Mouse (Mus musculus) forebrain, embryonic 13.5 days (tissue): Measurements from ENCODE around the gene Dynlrb1. TPM values are rescaled to one million over a fixed set of nuclear protein-coding genes. Genes with fewer than 3 reads are reported as not detected.

Source experiments
- ATAC-seq: fragments of 200-750 bp; cut with Nextera tagmentation; 2 replicates; pipeline ENCODE4 v1.8.0; 2017
- H3K27ac ChIP-seq: fragments of 300-500 bp; sonication (generic); 2 replicates; pipeline ENCODE4 v1.5.1; 2015; ENCODE audit warnings: inconsistent platforms, mild to moderate bottlenecking, moderate library complexity
- H3K27me3 ChIP-seq: fragments of 300-500 bp; sonication (generic); 2 replicates; pipeline ENCODE4 v1.6.1; 2015; ENCODE audit warnings: mild to moderate bottlenecking, inconsistent platforms
- H3K36me3 ChIP-seq: fragments of 300-500 bp; sonication (generic); 2 replicates; pipeline ENCODE4 v1.6.1; 2015; ENCODE audit warnings: mild to moderate bottlenecking, inconsistent platforms; ENCODE audit not compliant: poor library complexity, severe bottlenecking
- H3K4me1 ChIP-seq: fragments of 300-500 bp; sonication (generic); 2 replicates; pipeline ENCODE4 v1.6.1; 2015; ENCODE audit warnings: inconsistent platforms
- H3K4me2 ChIP-seq: fragments of 300-500 bp; sonication (generic); 2 replicates; pipeline ENCODE4 v1.6.1; 2015; ENCODE audit warnings: inconsistent platforms, mild to moderate bottlenecking, moderate library complexity
- H3K4me3 ChIP-seq: fragments of 300-500 bp; sonication (generic); 2 replicates; pipeline ENCODE4 v1.5.1; 2015; ENCODE audit warnings: mild to moderate bottlenecking, inconsistent platforms
- H3K9ac ChIP-seq: fragments of 300-500 bp; sonication (generic); 2 replicates; pipeline ENCODE4 v1.6.1; 2015; ENCODE audit warnings: mild to moderate bottlenecking, inconsistent platforms
- H3K9me3 ChIP-seq: fragments of 300-500 bp; sonication (generic); replicated peaks from 2 replicates; pipeline ENCODE4 v1.6.1; 2016; ENCODE audit warnings: inconsistent platforms
- WGBS: fragments of 180-500 bp; shearing (Covaris S2); methylation state at CpG from one replicate; pipeline ENCODE4 v1.1.7; 2015; 5-methylcytosine and 5-hydroxymethylcytosine counted together
- polyA plus RNA-seq: library from polyadenylated mRNA; unstranded; fragments of >200 nt; fragmentation: Nextera tagmentation; extraction: Ambion mirVana; gene quantifications from 2 replicates; pipeline ENCODE4 v1.2.1, GENCODE M21; 2015

Dynlrb1 gene
- polyA plus RNA-seq, result 608 and 639 TPM in 2 replicates

DNA sequence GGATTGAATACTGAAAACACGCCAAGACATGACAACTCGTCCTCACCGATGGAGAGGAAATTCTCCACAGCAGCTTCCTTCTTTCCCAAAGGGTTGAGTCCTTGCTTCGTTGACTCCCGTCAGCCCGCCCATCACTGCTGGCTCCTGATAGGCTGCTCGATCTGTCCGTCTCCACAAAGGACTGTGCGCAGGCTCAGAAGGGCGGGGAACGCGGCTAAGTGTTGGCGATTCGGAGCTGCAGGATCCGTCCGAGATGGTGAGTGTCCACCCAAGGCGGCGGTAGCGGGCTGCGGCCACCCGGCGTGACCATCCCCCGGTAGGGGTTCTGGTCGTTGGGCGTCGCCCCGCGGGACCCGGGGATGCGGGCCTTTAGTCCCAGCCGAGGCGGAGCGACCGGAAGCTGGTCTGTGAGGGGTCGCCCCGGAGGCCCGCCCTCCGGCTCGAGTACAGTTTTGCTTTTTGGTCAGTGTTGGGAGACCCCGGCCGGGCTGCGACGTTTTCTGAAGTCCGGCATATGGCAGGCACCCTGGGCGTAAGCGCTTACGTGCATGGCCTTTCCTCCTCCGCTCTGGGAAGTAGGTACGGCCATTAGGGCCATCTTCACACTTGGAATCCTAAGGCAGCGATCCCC lies at the start of gene Dynlrb1:
Gene Dynlrb1 (plus strand): TSS at position 172 of the 631 bp plus-strand sequence.
- H3K4me3 ChIP-seq, result peak within 1 kb of the TSS; percentile 90
- no peaks in the 10 kb centered on the region for H3K9me3 ChIP-seq
- peak; percentile 100 for ATAC-seq
- H3K4me2 ChIP-seq, result peak within 1 kb of the TSS; percentile 95
- peaks cover 8% of the 10 kb centered on the region; the same call in 1 of the 2 replicates for H3K36me3 ChIP-seq
- 0% methylated on average over 50 of the region's 50 CpGs for WGBS
- peak within 1 kb of the TSS; percentile 90 for H3K9ac ChIP-seq
- peak within 1 kb of the TSS; percentile 87 for H3K27ac ChIP-seq
- peaks cover 30% of the 10 kb centered on the region for H3K4me1 ChIP-seq
- no peaks in the 10 kb centered on the region for H3K27me3 ChIP-seq

DNA sequence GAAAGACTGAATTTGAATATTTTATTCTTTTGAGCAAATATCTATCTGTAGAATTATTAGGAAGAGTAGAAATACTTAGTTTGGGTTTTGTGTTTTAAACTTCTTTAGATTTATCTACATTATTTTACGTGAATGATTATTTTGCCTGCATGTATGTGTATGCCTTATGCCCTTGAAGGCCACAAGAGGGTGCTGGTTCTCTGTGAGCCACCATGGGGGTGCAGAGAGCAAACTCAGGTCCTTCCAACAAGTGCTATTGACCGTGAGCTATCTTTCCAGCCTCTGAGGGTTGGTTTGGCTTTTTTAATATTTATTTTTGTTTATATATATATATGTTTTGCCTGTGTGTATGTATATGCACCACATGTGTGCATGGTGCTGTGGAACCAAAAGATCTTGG lies 28.9 kb upstream of the Dynlrb1 start:
- no peaks in the 10 kb centered on the region for H3K27me3 ChIP-seq
- H3K36me3 ChIP-seq, result peaks cover 75% of the 10 kb centered on the region
- H3K9ac ChIP-seq, result no peak overlapping the region
- H3K4me1 ChIP-seq, result no peaks in the 10 kb centered on the region
- ATAC-seq, result no peak
- no peaks in the 10 kb centered on the region for H3K9me3 ChIP-seq
- no peak overlapping the region for H3K4me2 ChIP-seq
- no peak overlapping the region for H3K27ac ChIP-seq
- WGBS, result 78% methylated on average over 2 of the region's 2 CpGs
- no peak overlapping the region for H3K4me3 ChIP-seq

DNA sequence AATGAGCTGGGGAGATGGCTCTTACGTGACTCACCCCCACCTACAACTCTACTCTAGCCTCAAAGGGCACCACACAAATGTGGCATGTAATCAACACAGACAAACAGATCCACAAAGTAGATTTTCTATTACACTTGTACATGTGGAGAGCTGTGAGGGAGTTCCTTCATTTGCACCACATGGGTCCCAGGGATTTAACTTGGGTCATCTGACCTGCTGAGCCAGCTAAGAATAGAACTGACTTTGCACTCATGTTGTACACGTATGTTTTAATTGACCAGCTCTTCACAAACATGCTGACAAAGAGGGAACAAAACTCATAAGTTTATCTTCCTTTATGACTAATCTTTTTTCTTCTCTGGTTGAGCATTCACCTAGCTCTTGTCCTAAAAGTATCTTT lies 13.2 kb upstream of the Dynlrb1 start:
- H3K4me2 ChIP-seq, result no peak overlapping the region
- H3K4me1 ChIP-seq, result no peaks in the 10 kb centered on the region
- no peak overlapping the region for H3K4me3 ChIP-seq
- H3K27ac ChIP-seq, result no peak overlapping the region
- H3K9me3 ChIP-seq, result no peaks in the 10 kb centered on the region
- no peak for ATAC-seq
- H3K27me3 ChIP-seq, result no peaks in the 10 kb centered on the region
- peaks cover 89% of the 10 kb centered on the region for H3K36me3 ChIP-seq
- WGBS, result 92% methylated on average over 2 of the region's 2 CpGs
- H3K9ac ChIP-seq, result no peak overlapping the region

DNA sequence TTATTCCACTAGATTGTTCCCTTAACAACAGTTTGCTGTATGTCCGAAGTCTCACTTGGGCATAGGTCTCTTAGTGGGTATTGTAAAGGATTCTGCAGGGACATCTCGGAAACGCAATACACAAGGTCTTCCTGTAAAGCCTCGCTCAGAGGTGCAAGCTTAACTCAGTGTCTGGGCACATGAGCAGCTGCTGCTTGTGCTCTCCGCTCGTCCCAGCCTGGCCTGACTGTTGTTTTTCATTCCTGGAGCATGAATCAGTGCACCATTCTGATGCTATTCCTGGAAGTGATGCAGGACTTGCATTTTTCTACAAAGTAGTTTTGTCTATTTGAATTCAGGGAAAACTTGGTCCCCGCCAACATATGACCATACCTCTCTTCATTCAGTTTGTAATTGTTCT lies 11.6 kb upstream of the Dynlrb1 start:
- H3K27ac ChIP-seq, result no peak overlapping the region
- no peak for ATAC-seq
- H3K4me1 ChIP-seq, result no peaks in the 10 kb centered on the region
- H3K9me3 ChIP-seq, result no peaks in the 10 kb centered on the region
- no peak overlapping the region for H3K4me2 ChIP-seq
- peaks cover 77% of the 10 kb centered on the region for H3K36me3 ChIP-seq
- WGBS, result 93% methylated on average over 7 of the region's 7 CpGs
- no peak overlapping the region for H3K9ac ChIP-seq
- no peak overlapping the region for H3K4me3 ChIP-seq
- no peaks in the 10 kb centered on the region for H3K27me3 ChIP-seq

DNA sequence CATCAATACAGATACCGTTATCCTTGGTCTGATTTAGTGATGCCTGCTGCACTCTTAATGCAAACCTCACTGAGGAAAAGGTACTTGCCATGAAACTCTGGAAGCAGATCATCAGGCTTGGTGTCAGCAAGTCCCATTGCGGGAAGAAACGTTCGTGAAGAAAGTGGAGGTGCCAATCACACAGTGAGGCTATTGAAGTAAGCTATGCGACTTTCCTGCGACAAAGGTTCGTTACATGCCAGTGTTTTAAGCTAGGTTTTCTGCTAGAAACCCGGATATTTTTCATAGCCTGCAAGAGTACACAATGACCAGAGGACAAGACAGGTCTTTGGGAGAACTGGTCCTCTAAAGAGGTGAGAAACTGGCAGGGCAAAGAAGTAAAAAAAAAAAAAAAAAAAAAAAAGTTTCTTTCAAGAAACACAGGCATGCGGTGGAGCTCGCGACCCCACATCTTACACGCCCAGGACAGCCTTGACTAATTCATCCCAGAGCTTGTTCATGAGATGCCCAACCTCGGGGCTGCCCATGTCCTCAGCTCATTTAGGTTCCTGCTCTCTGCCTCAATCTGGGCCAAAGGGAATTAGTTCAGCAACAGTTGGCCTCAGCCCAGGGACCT lies 479 bp upstream of the Dynlrb1 start:
- H3K27ac ChIP-seq, result peak overlapping the region; percentile 87
- H3K4me1 ChIP-seq, result peaks cover 30% of the 10 kb centered on the region
- H3K36me3 ChIP-seq, result 0 out of 2 replicates have a peak, but pooled peaks cover 2% of the 10 kb centered on the region
- ATAC-seq, result peak; percentile 92
- peak overlapping the region; percentile 95 for H3K4me2 ChIP-seq
- peak overlapping the region; percentile 90 for H3K4me3 ChIP-seq
- H3K9me3 ChIP-seq, result no peaks in the 10 kb centered on the region
- H3K9ac ChIP-seq, result peak overlapping the region; percentile 90
- no peaks in the 10 kb centered on the region for H3K27me3 ChIP-seq
- WGBS, result 4% methylated on average over 13 of the region's 13 CpGs

DNA sequence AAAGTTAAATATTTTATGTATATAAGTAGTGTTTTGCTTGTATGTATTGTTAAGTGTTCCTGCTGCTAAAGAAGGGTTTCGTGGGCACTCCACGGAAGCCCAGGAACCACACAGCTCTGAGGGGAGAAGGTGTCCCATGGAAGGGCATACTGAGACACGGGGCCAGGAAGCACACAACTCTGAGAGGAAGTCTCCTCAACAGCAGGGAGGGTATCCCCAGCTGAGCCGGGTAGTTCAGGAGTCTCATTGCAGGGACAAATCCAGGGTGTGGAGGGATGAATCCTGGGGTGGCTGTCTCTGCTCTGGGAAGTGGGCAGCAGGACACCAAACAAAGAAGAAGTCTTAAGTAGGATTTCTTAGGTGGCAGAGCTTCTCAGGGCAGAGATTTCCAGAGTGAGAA lies 943 bp downstream of the Dynlrb1 start:
- no peak for ATAC-seq
- H3K9me3 ChIP-seq, result no peaks in the 10 kb centered on the region
- H3K27me3 ChIP-seq, result no peaks in the 10 kb centered on the region
- peak overlapping the region; percentile 95 for H3K4me2 ChIP-seq
- H3K9ac ChIP-seq, result peak overlapping the region; percentile 90
- no peak overlapping the region for H3K27ac ChIP-seq
- 19% methylated on average over 4 of the region's 4 CpGs for WGBS
- H3K4me1 ChIP-seq, result peaks cover 30% of the 10 kb centered on the region
- H3K4me3 ChIP-seq, result peak overlapping the region; percentile 90
- peaks cover 11% of the 10 kb centered on the region; the same call in 1 of the 2 replicates for H3K36me3 ChIP-seq

DNA sequence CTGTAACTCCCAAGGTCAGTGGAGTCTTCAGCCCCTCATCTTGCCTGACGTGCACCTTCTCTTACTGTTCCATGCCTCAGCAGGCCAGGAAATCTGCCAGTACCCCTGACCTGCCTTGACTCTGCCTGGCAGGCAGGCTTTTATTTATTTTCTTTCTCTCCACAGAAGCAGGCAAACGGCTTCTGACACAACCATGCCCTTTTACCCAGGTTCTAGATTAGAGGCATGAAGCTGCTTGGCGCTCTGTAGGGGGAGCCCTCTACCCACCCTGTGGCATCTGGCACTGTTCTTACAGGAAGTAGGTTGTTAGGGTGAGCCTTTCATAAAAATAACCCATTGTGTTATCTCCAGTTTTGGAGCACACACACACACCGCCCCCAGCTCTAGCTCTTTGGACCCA lies 4.6 kb downstream of the Dynlrb1 start:
- 90% methylated on average over 4 of the region's 4 CpGs for WGBS

DNA sequence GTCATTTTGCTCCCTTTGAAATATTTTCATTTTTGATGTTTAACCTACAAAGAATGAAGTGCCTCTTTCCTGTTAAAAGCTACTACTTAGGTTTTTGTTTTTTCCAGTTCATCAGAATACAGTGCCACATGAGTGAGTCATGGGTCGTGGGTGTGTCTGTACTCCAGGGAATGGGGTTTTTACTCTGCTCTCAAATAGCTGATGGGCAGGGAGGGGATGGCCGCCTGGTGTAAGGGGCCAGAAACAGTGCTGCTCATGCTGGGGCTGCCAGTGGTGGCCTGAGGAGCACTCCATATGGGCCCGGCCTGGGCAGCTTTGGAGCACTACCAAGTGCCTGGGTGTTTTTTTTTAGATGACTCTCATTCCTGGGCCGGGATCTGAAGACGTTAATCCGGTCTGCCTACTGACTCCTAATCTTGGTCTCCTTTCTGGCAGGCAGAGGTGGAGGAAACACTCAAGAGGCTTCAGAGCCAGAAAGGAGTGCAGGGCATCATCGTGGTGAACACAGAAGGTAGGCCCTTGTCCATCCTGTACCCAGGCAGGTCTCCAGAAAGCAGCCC lies 6.0 kb downstream of the Dynlrb1 start:
- ATAC-seq, result no peak
- peaks cover 60% of the 10 kb centered on the region for H3K36me3 ChIP-seq
- H3K27ac ChIP-seq, result no peak overlapping the region
- no peaks in the 10 kb centered on the region for H3K9me3 ChIP-seq
- H3K4me2 ChIP-seq, result no peak overlapping the region
- H3K4me1 ChIP-seq, result peaks cover 20% of the 10 kb centered on the region
- no peak overlapping the region for H3K4me3 ChIP-seq
- 84% methylated on average over 7 of the region's 7 CpGs for WGBS
- H3K27me3 ChIP-seq, result no peaks in the 10 kb centered on the region
- no peak overlapping the region for H3K9ac ChIP-seq

More for the DNA sequence above, 4.6 kb downstream of the Dynlrb1 start:
- Histone ChIP-seq H3K4me2 (no peak overlapping the region), H3K9ac (no peak overlapping the region), H3K36me3 (peaks cover 47% of the 10 kb centered on the region), H3K9me3 (no peaks in the 10 kb centered on the region), H3K4me1 (peaks cover 23% of the 10 kb centered on the region), H3K27ac (no peak overlapping the region), H3K4me3 (no peak overlapping the region), H3K27me3 (no peaks in the 10 kb centered on the region)
- ATAC-seq, result no peak

DNA sequence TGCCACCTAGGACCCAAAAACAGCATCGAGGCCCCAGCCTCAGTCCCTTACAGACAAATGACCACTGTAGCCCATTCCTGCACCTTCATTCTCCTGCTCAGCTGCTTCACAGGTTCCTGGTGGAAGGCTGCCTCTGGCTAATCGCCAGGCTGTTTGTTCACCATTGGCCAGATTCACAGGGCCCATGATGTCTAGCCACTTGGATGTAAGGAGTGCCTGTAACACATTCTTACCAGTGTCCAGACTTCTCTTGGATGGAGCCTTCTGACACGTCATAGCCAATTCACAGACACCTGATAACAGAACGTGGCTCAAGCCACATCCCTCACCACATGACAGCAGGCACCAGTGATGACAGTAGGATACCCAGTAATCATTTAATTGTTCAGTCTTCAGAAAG lies 9.9 kb downstream of the Dynlrb1 start:
- Histone ChIP-seq H3K27me3 (no peaks in the 10 kb centered on the region), H3K4me1 (no peaks in the 10 kb centered on the region), H3K4me3 (no peak overlapping the region), H3K27ac (no peak overlapping the region), H3K9me3 (no peaks in the 10 kb centered on the region), H3K36me3 (peaks cover 93% of the 10 kb centered on the region), H3K4me2 (no peak overlapping the region), H3K9ac (no peak overlapping the region)
- 90% methylated on average over 4 of the region's 4 CpGs for WGBS
- no peak for ATAC-seq

DNA sequence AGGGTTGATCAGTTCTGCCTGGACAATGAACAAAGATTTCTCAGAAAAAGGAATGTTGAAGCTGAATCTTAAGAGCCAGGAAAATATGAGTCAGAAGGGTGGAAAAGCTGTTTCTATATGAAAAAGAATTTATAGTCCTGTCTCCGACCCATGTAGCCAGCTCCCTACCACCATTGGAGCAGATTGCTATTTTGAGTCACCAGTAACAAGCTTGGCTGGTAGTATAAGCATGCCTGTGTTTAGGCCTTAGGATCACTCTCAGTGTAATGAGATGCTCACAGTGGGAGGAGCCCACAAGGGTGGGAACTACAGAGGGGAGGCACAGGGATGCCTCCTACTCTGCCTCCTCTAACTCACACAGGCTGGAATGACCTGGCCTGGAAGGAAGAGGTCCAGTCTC lies 11.9 kb downstream of the Dynlrb1 start:
- H3K9ac ChIP-seq, result no peak overlapping the region
- no peaks in the 10 kb centered on the region for H3K9me3 ChIP-seq
- 97% methylated on average over 1 of the region's 1 CpGs for WGBS
- H3K4me2 ChIP-seq, result no peak overlapping the region
- no peaks in the 10 kb centered on the region for H3K4me1 ChIP-seq
- no peak overlapping the region for H3K4me3 ChIP-seq
- no peak for ATAC-seq
- H3K36me3 ChIP-seq, result peaks cover 86% of the 10 kb centered on the region
- no peak overlapping the region for H3K27ac ChIP-seq
- no peaks in the 10 kb centered on the region for H3K27me3 ChIP-seq

DNA sequence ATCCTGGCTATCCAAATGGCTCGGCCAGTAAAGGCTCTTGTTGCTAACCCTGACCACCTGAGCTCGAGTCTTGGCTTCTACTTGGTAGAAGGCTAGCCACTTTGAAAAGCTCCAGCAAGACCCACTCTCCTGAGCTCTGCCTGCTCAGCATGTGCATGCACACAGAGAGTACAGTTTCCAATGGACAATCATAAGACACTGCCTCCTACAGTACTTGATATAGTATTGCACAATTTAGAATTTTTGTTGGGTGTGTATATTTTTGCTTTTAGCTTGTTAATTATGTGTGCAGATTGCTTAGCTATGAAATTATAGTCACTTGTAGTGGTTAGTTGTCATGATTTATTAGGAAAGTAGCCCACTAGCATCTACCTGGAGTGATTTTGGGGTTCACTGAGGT lies 12.4 kb downstream of the Dynlrb1 start:
- H3K4me2 ChIP-seq, result no peak overlapping the region
- no peak for ATAC-seq
- no peaks in the 10 kb centered on the region for H3K27me3 ChIP-seq
- WGBS, result 82% methylated on average over 2 of the region's 2 CpGs
- no peaks in the 10 kb centered on the region for H3K4me1 ChIP-seq
- H3K9ac ChIP-seq, result no peak overlapping the region
- no peak overlapping the region for H3K27ac ChIP-seq
- no peak overlapping the region for H3K4me3 ChIP-seq
- H3K36me3 ChIP-seq, result peaks cover 81% of the 10 kb centered on the region
- H3K9me3 ChIP-seq, result no peaks in the 10 kb centered on the region

DNA sequence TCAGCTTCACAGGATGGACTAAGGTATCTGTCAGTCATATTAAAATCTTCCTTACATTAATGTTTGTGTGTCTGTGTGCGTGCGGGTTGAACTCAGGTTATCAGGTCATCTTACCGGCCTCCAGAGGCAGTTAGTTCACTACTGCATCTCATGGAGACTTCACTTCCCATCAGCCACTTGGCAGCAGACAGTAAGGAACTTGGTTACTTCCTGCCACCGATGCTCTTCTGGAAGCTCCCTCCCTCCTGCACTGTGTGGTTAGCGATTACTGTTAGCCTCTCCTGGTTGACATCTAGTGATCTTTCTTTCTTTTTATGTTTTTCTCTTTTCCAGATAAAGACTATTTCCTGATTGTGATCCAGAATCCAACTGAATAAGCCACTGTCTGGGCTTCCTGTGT lies 13.3 kb downstream of the Dynlrb1 start:
- no peaks in the 10 kb centered on the region for H3K4me1 ChIP-seq
- H3K27me3 ChIP-seq, result no peaks in the 10 kb centered on the region
- peaks cover 73% of the 10 kb centered on the region for H3K36me3 ChIP-seq
- no peak for ATAC-seq
- H3K4me2 ChIP-seq, result no peak overlapping the region
- H3K9ac ChIP-seq, result no peak overlapping the region
- H3K4me3 ChIP-seq, result no peak overlapping the region
- WGBS, result 98% methylated on average over 5 of the region's 5 CpGs
- no peak overlapping the region for H3K27ac ChIP-seq
- H3K9me3 ChIP-seq, result no peaks in the 10 kb centered on the region
